Mouse (Mus musculus): ENCODE results near the gene Rps21.

DNA sequence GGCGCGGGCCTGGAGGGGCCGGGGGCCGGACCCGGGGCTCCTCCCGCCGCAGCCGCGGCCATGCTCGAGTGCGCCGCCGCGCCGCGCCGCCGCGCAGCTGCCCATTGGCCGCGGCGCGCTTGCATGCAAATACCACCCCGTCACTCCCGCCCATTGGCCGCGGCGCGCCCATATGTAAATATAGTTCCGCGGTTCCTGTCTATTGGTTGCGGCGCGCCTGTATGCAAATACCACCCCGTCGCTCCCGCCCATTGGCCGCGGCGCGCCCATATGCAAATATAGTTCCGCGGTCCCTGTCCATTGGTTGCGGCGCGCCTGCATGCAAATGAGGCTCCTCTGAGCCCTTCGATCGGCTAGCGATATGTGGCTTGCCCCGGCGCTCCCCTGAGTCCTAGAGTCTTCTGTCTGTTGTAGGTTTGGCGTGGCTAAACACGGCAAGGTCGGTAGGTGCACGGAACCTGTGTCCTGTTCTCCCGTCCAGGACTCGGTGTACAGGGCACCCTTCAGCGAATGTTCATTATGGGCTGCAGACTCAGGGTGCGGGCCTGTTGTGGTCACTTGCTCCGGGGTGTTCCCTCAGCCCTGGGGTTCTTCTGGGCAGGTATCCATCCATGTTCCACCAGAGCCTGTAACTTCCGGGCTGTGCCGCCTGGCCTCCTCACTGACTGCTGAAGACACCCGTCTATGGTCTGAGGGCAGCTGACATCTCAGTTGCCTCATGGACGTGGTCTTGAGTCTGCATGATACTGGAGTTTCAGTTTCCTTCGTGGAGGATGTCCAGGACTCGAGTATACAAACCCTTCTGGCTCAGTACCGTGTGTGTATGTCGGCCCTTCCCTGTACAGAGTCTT, 16.4 kb downstream of the Rps21 start, which contains the start of gene Cables2:
- TF ChIP-seq POLR2A (IDR thresholded peaks at IDR 0.05; ENCODE audit: insufficient read depth, low read length): no peak
- no peak for TF ChIP-seq EP300 (IDR thresholded peaks at IDR 0.05; ENCODE audit: insufficient read depth, low read depth, low read length)
- no peak for TF ChIP-seq CTCF (IDR thresholded peaks at IDR 0.05; ENCODE audit: low read depth, low read length)
